Mouse (Mus musculus) neural tube, embryonic 13.5 days (tissue): ENCODE data around the gene Rph3al. TPM values are rescaled to one million over a fixed set of nuclear protein-coding genes. Genes with fewer than 3 reads are reported as not detected.
A peak's percentile ranks its signal among the peaks of the same experiment; 100 is the strongest.

Experiments
- ATAC-seq: fragments of 200-750 bp; cut with Nextera tagmentation; 2 replicates; pipeline ENCODE4 v1.8.0; 2017; ENCODE audit warnings: low read depth, mild to moderate bottlenecking, moderate TSS enrichment, moderate library complexity
- H3K27ac ChIP-seq: fragments of 300-500 bp; sonication (generic); replicated peaks from 2 replicates; pipeline ENCODE4 v1.5.1; 2015; ENCODE audit warnings: moderate library complexity, mild to moderate bottlenecking, inconsistent platforms
- H3K27me3 ChIP-seq: fragments of 300-500 bp; sonication (generic); 2 replicates; pipeline ENCODE4 v1.6.1; 2015; ENCODE audit warnings: mild to moderate bottlenecking, inconsistent platforms
- H3K36me3 ChIP-seq: fragments of 300-500 bp; sonication (generic); 2 replicates; pipeline ENCODE4 v1.6.1; 2015; ENCODE audit warnings: mild to moderate bottlenecking, inconsistent platforms
- H3K4me1 ChIP-seq: fragments of 300-500 bp; sonication (generic); replicated peaks from 2 replicates; pipeline ENCODE4 v1.6.1; 2015; ENCODE audit warnings: inconsistent platforms
- H3K4me2 ChIP-seq: fragments of 300-500 bp; sonication (generic); 2 replicates; pipeline ENCODE4 v1.6.1; 2015; ENCODE audit warnings: inconsistent platforms, mild to moderate bottlenecking, moderate library complexity
- H3K4me3 ChIP-seq: fragments of 300-500 bp; sonication (generic); 2 replicates; pipeline ENCODE4 v1.5.1; 2015; ENCODE audit warnings: mild to moderate bottlenecking, inconsistent platforms
- H3K9ac ChIP-seq: fragments of 300-500 bp; sonication (generic); 2 replicates; pipeline ENCODE4 v1.6.1; 2015; ENCODE audit warnings: moderate library complexity, mild to moderate bottlenecking, inconsistent platforms
- H3K9me3 ChIP-seq: fragments of 300-500 bp; sonication (generic); 2 replicates; pipeline ENCODE4 v1.6.1; 2016; ENCODE audit warnings: inconsistent platforms
- whole genome bisulfite sequencing: fragments of 180-500 bp; shearing (Covaris S2); methylation state at CpG from one replicate; pipeline ENCODE4 v1.1.7; 2015; 5-methylcytosine and 5-hydroxymethylcytosine counted together
- polyA plus RNA-seq: library from polyadenylated mRNA; unstranded; fragments of >200 nt; fragmentation: Nextera tagmentation; extraction: Ambion mirVana; gene quantifications from 2 replicates; pipeline ENCODE4 v1.2.1, GENCODE M21; 2015

The Rph3al gene
- polyA plus RNA-seq, 1 experiment from 2014 or later = 1.7 TPM

GRCm38 (mm10) chr11:75901339-75901738 is 36.9 kb downstream of the Rph3al start:
- Histone ChIP-seq H3K4me3 (no peak overlapping the region), H3K36me3 (no peaks in the 10 kb centered on the region), H3K4me2 (no peak overlapping the region), H3K27me3 (no peaks in the 10 kb centered on the region; the same call in 1 of the 2 replicates), H3K9ac (no peak overlapping the region), H3K27ac (no peak overlapping the region), H3K9me3 (no peaks in the 10 kb centered on the region; the same call in 1 of the 2 replicates), H3K4me1 (peaks cover 30% of the 10 kb centered on the region)
- WGBS = 40% methylated on average over 6 of the region's 6 CpGs
- no peak for ATAC-seq

- H3K27ac ChIP-seq = no peak overlapping the region
- 51% methylated on average over 9 of the region's 9 CpGs for WGBS
Observed at GRCm38 (mm10) chr11:75899676-75900075, 38.6 kb downstream of the Rph3al start.

GRCm38 (mm10) chr11:75898532-75898931 is 39.7 kb downstream of the Rph3al start:
- Histone ChIP-seq H3K27ac (no peak overlapping the region), H3K27me3 (no peaks in the 10 kb centered on the region; the same call in 1 of the 2 replicates), H3K4me1 (peaks cover 34% of the 10 kb centered on the region), H3K4me2 (no peak overlapping the region), H3K9me3 (no peaks in the 10 kb centered on the region; the same call in 1 of the 2 replicates), H3K36me3 (no peaks in the 10 kb centered on the region), H3K9ac (no peak overlapping the region), H3K4me3 (no peak overlapping the region)
- ATAC-seq = no peak
- WGBS = 95% methylated on average over 9 of the region's 9 CpGs

More at GRCm38 (mm10) chr11:75899676-75900075, 38.6 kb downstream of the Rph3al start:
- Histone ChIP-seq H3K4me3 (no peak overlapping the region), H3K9me3 (no peaks in the 10 kb centered on the region; the same call in 1 of the 2 replicates), H3K36me3 (no peaks in the 10 kb centered on the region), H3K9ac (no peak overlapping the region), H3K27me3 (no peaks in the 10 kb centered on the region; the same call in 1 of the 2 replicates), H3K4me2 (no peak overlapping the region), H3K4me1 (peaks cover 32% of the 10 kb centered on the region)
- ATAC-seq = no peak

- no peak; the same call in 1 of the 2 replicates for ATAC-seq
- H3K27ac ChIP-seq = peak overlapping the region; percentile 38; the same call in 1 of the 2 replicates
- H3K9ac ChIP-seq = no peak overlapping the region
- no peaks in the 10 kb centered on the region for H3K27me3 ChIP-seq
- H3K4me3 ChIP-seq = no peak overlapping the region
- WGBS = 59% methylated on average over 12 of the region's 12 CpGs
- no peaks in the 10 kb centered on the region for H3K9me3 ChIP-seq
- peaks cover 24% of the 10 kb centered on the region for H3K4me1 ChIP-seq
- H3K4me2 ChIP-seq = no peak overlapping the region
- no peaks in the 10 kb centered on the region for H3K36me3 ChIP-seq
Observed at GRCm38 (mm10) chr11:75894791-75895420, 43.3 kb downstream of the Rph3al start.

- H3K9me3 ChIP-seq = no peaks in the 10 kb centered on the region
- ATAC-seq = no peak
- H3K4me2 ChIP-seq = no peak overlapping the region
- no peak overlapping the region for H3K9ac ChIP-seq
- no peak overlapping the region for H3K4me3 ChIP-seq
- peaks cover 17% of the 10 kb centered on the region for H3K4me1 ChIP-seq
- 62% methylated on average over 2 of the region's 2 CpGs for WGBS
- H3K27ac ChIP-seq = no peak overlapping the region
- no peaks in the 10 kb centered on the region for H3K36me3 ChIP-seq
- no peaks in the 10 kb centered on the region for H3K27me3 ChIP-seq
Observed at GRCm38 (mm10) chr11:75893956-75894355, 44.3 kb downstream of the Rph3al start.

- no peak for ATAC-seq
Observed at GRCm38 (mm10) chr11:75887349-75887748, 50.9 kb downstream of the Rph3al start.

GRCm38 (mm10) chr11:75881234-75881633 is 57.0 kb downstream of the Rph3al start:
- Histone ChIP-seq H3K9me3 (no peaks in the 10 kb centered on the region), H3K4me3 (no peak overlapping the region), H3K27me3 (no peaks in the 10 kb centered on the region; the same call in 1 of the 2 replicates), H3K36me3 (no peaks in the 10 kb centered on the region), H3K4me1 (peaks cover 4% of the 10 kb centered on the region), H3K4me2 (no peak overlapping the region), H3K27ac (no peak overlapping the region), H3K9ac (no peak overlapping the region)
- WGBS = 87% methylated on average over 3 of the region's 3 CpGs
- ATAC-seq = no peak

More at GRCm38 (mm10) chr11:75887349-75887748, 50.9 kb downstream of the Rph3al start:
- Histone ChIP-seq H3K9ac (no peak overlapping the region), H3K4me2 (no peak overlapping the region), H3K4me1 (no peaks in the 10 kb centered on the region), H3K9me3 (no peaks in the 10 kb centered on the region), H3K4me3 (no peak overlapping the region), H3K27me3 (no peaks in the 10 kb centered on the region), H3K36me3 (no peaks in the 10 kb centered on the region), H3K27ac (no peak overlapping the region)
- 75% methylated on average over 3 of the region's 3 CpGs for WGBS

GRCm38 (mm10) chr11:75880064-75880463 is 58.2 kb downstream of the Rph3al start:
- Histone ChIP-seq H3K4me3 (no peak overlapping the region), H3K27ac (no peak overlapping the region), H3K4me2 (no peak overlapping the region), H3K27me3 (no peaks in the 10 kb centered on the region; the same call in 1 of the 2 replicates), H3K36me3 (no peaks in the 10 kb centered on the region), H3K9ac (no peak overlapping the region), H3K9me3 (no peaks in the 10 kb centered on the region), H3K4me1 (peaks cover 12% of the 10 kb centered on the region)
- WGBS = 67% methylated on average over 8 of the region's 8 CpGs
- ATAC-seq = no peak

GRCm38 (mm10) chr11:75878460-75878859 is 59.8 kb downstream of the Rph3al start:
- no peaks in the 10 kb centered on the region; the same call in 1 of the 2 replicates for H3K27me3 ChIP-seq
- WGBS = 90% methylated on average over 8 of the region's 8 CpGs
- no peak overlapping the region for H3K4me3 ChIP-seq
- H3K9me3 ChIP-seq = no peaks in the 10 kb centered on the region
- H3K4me1 ChIP-seq = peaks cover 12% of the 10 kb centered on the region
- no peak overlapping the region for H3K27ac ChIP-seq
- no peak overlapping the region for H3K9ac ChIP-seq
- H3K36me3 ChIP-seq = no peaks in the 10 kb centered on the region
- no peak overlapping the region for H3K4me2 ChIP-seq
- ATAC-seq = no peak

GRCm38 (mm10) chr11:75876043-75876780 is 62.0 kb downstream of the Rph3al start:
- H3K4me1 ChIP-seq = peaks cover 12% of the 10 kb centered on the region
- WGBS = 50% methylated on average over 15 of the region's 15 CpGs
- H3K9ac ChIP-seq = no peak overlapping the region
- no peaks in the 10 kb centered on the region; the same call in 1 of the 2 replicates for H3K27me3 ChIP-seq
- no peak; the same call in 1 of the 2 replicates for ATAC-seq
- H3K9me3 ChIP-seq = no peaks in the 10 kb centered on the region
- H3K27ac ChIP-seq = no peak overlapping the region
- H3K4me2 ChIP-seq = no peak overlapping the region
- no peak overlapping the region for H3K4me3 ChIP-seq
- H3K36me3 ChIP-seq = no peaks in the 10 kb centered on the region

- Histone ChIP-seq H3K4me1 (peaks cover 36% of the 10 kb centered on the region), H3K9me3 (no peaks in the 10 kb centered on the region), H3K36me3 (no peaks in the 10 kb centered on the region), H3K4me2 (no peak overlapping the region), H3K4me3 (no peak overlapping the region), H3K9ac (no peak overlapping the region), H3K27me3 (no peaks in the 10 kb centered on the region), H3K27ac (no peak overlapping the region)
- no peak for ATAC-seq
- WGBS = 96% methylated on average over 1 of the region's 1 CpGs
Observed at GRCm38 (mm10) chr11:75871688-75872087, 66.5 kb downstream of the Rph3al start.

GRCm38 (mm10) chr11:75870947-75871346 is 67.3 kb downstream of the Rph3al start:
- peak overlapping the region; percentile 59; the same call in 1 of the 2 replicates for H3K27ac ChIP-seq
- no peak for ATAC-seq

More at GRCm38 (mm10) chr11:75870947-75871346, 67.3 kb downstream of the Rph3al start:
- WGBS = 51% methylated on average over 4 of the region's 4 CpGs
- Histone ChIP-seq H3K36me3 (no peaks in the 10 kb centered on the region), H3K9ac (0 out of 2 replicates have a peak overlapping the region, but pooled peaks have one; percentile 17), H3K27me3 (no peaks in the 10 kb centered on the region), H3K4me1 (peaks cover 36% of the 10 kb centered on the region), H3K4me2 (no peak overlapping the region), H3K9me3 (no peaks in the 10 kb centered on the region), H3K4me3 (no peak overlapping the region)
